In the genomic region with DNA sequence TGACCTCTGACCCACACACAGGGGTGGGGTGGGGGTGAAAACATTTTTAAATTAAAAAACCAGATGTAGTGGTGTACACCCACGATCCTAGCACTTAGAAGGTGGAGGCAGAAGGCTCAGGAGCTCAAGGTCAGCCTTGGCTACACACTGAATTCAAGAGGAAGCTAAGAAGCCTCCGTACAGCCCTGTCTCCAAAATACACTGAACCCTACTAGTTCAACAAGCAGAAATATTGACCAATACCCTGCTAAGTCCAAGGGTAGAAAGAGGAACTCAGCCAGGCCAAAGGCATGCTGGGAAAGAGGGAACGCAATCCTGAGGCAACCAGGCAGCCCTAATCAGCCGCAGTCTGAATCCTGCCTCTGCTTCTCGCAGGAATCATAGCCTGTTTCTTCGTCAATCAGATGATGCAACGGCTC, we compare ENCODE assay signal across 10 mouse cellular contexts. TPM values are rescaled to one million over a fixed set of nuclear protein-coding genes. Genes with fewer than 3 reads are reported as not detected.
DNase-seq lines count a peak whose midpoint lies in the region; ATAC-seq and TF ChIP-seq lines count a peak whose summit lies in the region.
"Had no signal": no experiment of that assay in that cellular context is flagged by ENCODE, and none has a peak within 500 bp of the region (broad histone marks: within the 10 kb centered on the region; RNA-seq: fewer than 3 reads in every experiment).

No protein-coding gene starts in this region.

- peaks cover 52% of the 10 kb centered on the region for H3K4me1 ChIP-seq in erythroblast, embryonic 14.5 days (ENCODE audit: control insufficient read depth)
- peaks cover 9 to 28% of the 10 kb centered on the region in 2 experiments for H3K4me1 ChIP-seq in MEL (ENCODE audit: control insufficient read depth in 1 of 2, insufficient read depth in 2 of 2, low read length in 2 of 2)
- H3K4me1 ChIP-seq in lung, embryonic 14.5 days (ENCODE audit: insufficient read depth), result peaks cover 4% of the 10 kb centered on the region; the same call in 1 of the 2 replicates
- H3K4me1 ChIP-seq in midbrain, embryonic 10.5 days, result peaks cover 58% of the 10 kb centered on the region

- H3K27ac ChIP-seq in MEL (ENCODE audit: control insufficient read depth, low read depth, low read length), result peak overlapping the region; percentile 100
- no peak overlapping the region for H3K27ac ChIP-seq in lung, embryonic 14.5 days (ENCODE audit: low read depth)
- no peak overlapping the region for H3K27ac ChIP-seq in midbrain, embryonic 10.5 days (replicated peaks)

- TF ChIP-seq CTCF in MEL (IDR thresholded peaks at IDR 0.05 in 2 of 3, conservative IDR thresholded peaks at IDR 0.05 in 1 of 3; ENCODE audit: control insufficient read depth in 1 of 3, insufficient read depth in 1 of 3, low read depth in 2 of 3, low read length in 3 of 3, poor library complexity in 1 of 3, severe bottlenecking in 1 of 3), result no peak
- no peak for TF ChIP-seq CTCF in lung, embryonic 14.5 days (IDR thresholded peaks at IDR 0.05; ENCODE audit: low read depth)

- peak in 1 of 2 experiments; percentile 80; a peak in 2 of 4 replicates for TF ChIP-seq POLR2A in MEL (IDR thresholded peaks at IDR 0.05; ENCODE audit: control insufficient read depth in 1 of 2, insufficient read depth in 1 of 2, low read depth in 1 of 2, low read length in 2 of 2, poor library complexity in 1 of 2)

- peak; percentile 93 for DNase-seq in MEL (ENCODE audit: low read depth, low spot score)
- DNase-seq in heart, adult 9 months (ENCODE audit: low spot score in 2 of 2), result peak; percentile 52 to 68
- DNase-seq in lung, embryonic 14.5 days, result peak; percentile 26
- no peak for DNase-seq in embryo, embryonic 10.5 days (ENCODE audit: low spot score)
- no peak for DNase-seq in left cerebral cortex, postnatal 10 days (ENCODE audit: extremely low spot score in 1 of 2, low spot score in 2 of 2)
- DNase-seq in midbrain, embryonic 10.5 days (ENCODE audit: low spot score), result no peak
- DNase-seq: gastrocnemius, postnatal 25 days had no signal

- intact Hi-C loops in left cerebral cortex, postnatal 10 days (cut with DNase I), result loop anchor here (2.0 to 5.0 kb wide), 3 partner anchors 102 to 218 kb away; no protein-coding TSS in a partner anchor

- peak overlapping the region; percentile 85 for H3K9ac ChIP-seq in MEL (ENCODE audit: control insufficient read depth, low read depth, low read length, poor library complexity, severe bottlenecking)
- H3K9ac ChIP-seq in lung, embryonic 14.5 days, result no peak overlapping the region

- no peaks in the 10 kb centered on the region for H3K27me3 ChIP-seq in erythroblast, embryonic 14.5 days (ENCODE audit: control insufficient read depth)
- H3K27me3 ChIP-seq in MEL (ENCODE audit: control insufficient read depth in 1 of 2, insufficient read depth in 2 of 2, low read length in 2 of 2), result no peaks in the 10 kb centered on the region
- no peaks in the 10 kb centered on the region for H3K27me3 ChIP-seq in lung, embryonic 14.5 days (ENCODE audit: insufficient read depth, low read length)
- peaks cover 64% of the 10 kb centered on the region for H3K27me3 ChIP-seq in midbrain, embryonic 10.5 days (ENCODE audit: low read depth, poor library complexity, severe bottlenecking)

- H3K36me3 ChIP-seq in erythroblast, embryonic 14.5 days (ENCODE audit: control insufficient read depth), result peaks cover 16% of the 10 kb centered on the region
- H3K36me3 ChIP-seq in MEL (ENCODE audit: control insufficient read depth in 1 of 2, insufficient read depth in 2 of 2, low read length in 2 of 2), result peaks cover 0 to 16% of the 10 kb centered on the region in 2 experiments; a peak in 2 of 4 replicates
- H3K36me3 ChIP-seq in lung, embryonic 14.5 days (ENCODE audit: insufficient read depth), result no peaks in the 10 kb centered on the region
- no peaks in the 10 kb centered on the region for H3K36me3 ChIP-seq in midbrain, embryonic 10.5 days

- no peak for ATAC-seq in erythroblast, adult 5-6 weeks (replicated peaks; ENCODE audit: low FRiP score, poor library complexity, severe bottlenecking)
- no peak for ATAC-seq in lung, embryonic 14.5 days (ENCODE audit: insufficient read depth)
- ATAC-seq: CD4-positive, CD25-positive, alpha-beta regulatory T cell, adult 4 months had no signal

- no peak; the same call in 1 of the 2 replicates for TF ChIP-seq RAD21 in MEL (IDR thresholded peaks at IDR 0.05; ENCODE audit: low read depth, low read length)

- H3K79me2 ChIP-seq in MEL (ENCODE audit: control insufficient read depth, insufficient read depth, low read length, poor library complexity), result peaks cover 18% of the 10 kb centered on the region

- H3K4me2 ChIP-seq in lung, embryonic 14.5 days, result 0 out of 2 replicates have a peak overlapping the region, but pooled peaks have one; percentile 10

- WGBS in lung, embryonic 14.5 days, result 57% methylated on average over 7 of the region's 7 CpGs
- WGBS in midbrain, embryonic 10.5 days, result 63% methylated on average over 7 of the region's 7 CpGs

- H3K9me3 ChIP-seq in erythroblast, embryonic 14.5 days (ENCODE audit: control insufficient read depth, low read length), result no peaks in the 10 kb centered on the region
- no peaks in the 10 kb centered on the region for H3K9me3 ChIP-seq in MEL (replicated peaks; ENCODE audit: insufficient read depth, low read length)
- H3K9me3 ChIP-seq in lung, embryonic 14.5 days (ENCODE audit: low read depth, low read length), result no peaks in the 10 kb centered on the region
- H3K9me3 ChIP-seq in midbrain, embryonic 10.5 days (replicated peaks), result no peaks in the 10 kb centered on the region

- peak overlapping the region; percentile 39 for H3K4me3 ChIP-seq in erythroblast, embryonic 14.5 days (replicated peaks)
- peak overlapping the region; percentile 63 to 73 for H3K4me3 ChIP-seq in MEL (ENCODE audit: control insufficient read depth in 1 of 2, insufficient read depth in 1 of 2, low read depth in 2 of 2, low read length in 2 of 2)
- H3K4me3 ChIP-seq in lung, embryonic 14.5 days (ENCODE audit: low read depth, low read length), result no peak overlapping the region
- H3K4me3 ChIP-seq in midbrain, embryonic 10.5 days, result no peak overlapping the region

- TF ChIP-seq EP300 in MEL (IDR thresholded peaks at IDR 0.05; ENCODE audit: low read depth in 1 of 2, low read length in 2 of 2), result peak; percentile 46 to 78

TF ChIP-seq in MEL, 35 proteins besides CTCF, POLR2A, EP300 and RAD21 (continues in another document):
- no peak for TF ChIP-seq MEF2A (IDR thresholded peaks at IDR 0.05; ENCODE audit: extremely low read depth, insufficient replicate concordance, low read depth, low read length, poor library complexity, severe bottlenecking)
- TF ChIP-seq POLR2AphosphoS5 (IDR thresholded peaks at IDR 0.05; ENCODE audit: borderline replicate concordance, low read depth, low read length), result no peak
- peak; percentile 88 for TF ChIP-seq ZMIZ1 (IDR thresholded peaks at IDR 0.05; ENCODE audit: low read depth, low read length)
- TF ChIP-seq KAT2A (conservative IDR thresholded peaks at IDR 0.05; ENCODE audit: low read depth, low read length), result peak; percentile 62; the same call in 1 of the 2 replicates
- peak; percentile 59 for TF ChIP-seq TCF12 (IDR thresholded peaks at IDR 0.05; ENCODE audit: low read depth, low read length)
- TF ChIP-seq ZKSCAN1 (IDR thresholded peaks at IDR 0.05; ENCODE audit: low read depth, low read length), result no peak
- peak; percentile 57 for TF ChIP-seq NELFE (IDR thresholded peaks at IDR 0.05; ENCODE audit: low read depth, low read length)
- peak; percentile 27; the same call in 1 of the 2 replicates for TF ChIP-seq JUND (IDR thresholded peaks at IDR 0.05; ENCODE audit: low read depth, low read length)
- peak; percentile 40; the same call in 1 of the 2 replicates for TF ChIP-seq ELF1 (IDR thresholded peaks at IDR 0.05; ENCODE audit: low read depth, low read length)
- peak; percentile 82 for TF ChIP-seq ETS1 (IDR thresholded peaks at IDR 0.05; ENCODE audit: low read depth, low read length)
- TF ChIP-seq USF2 (IDR thresholded peaks at IDR 0.05; ENCODE audit: borderline replicate concordance in 1 of 2, insufficient read depth in 1 of 2, low read depth in 1 of 2, low read length in 2 of 2), result no peak
- peak; percentile 43; the same call in 1 of the 2 replicates for TF ChIP-seq MAZ (IDR thresholded peaks at IDR 0.05; ENCODE audit: low read depth, low read length)
- TF ChIP-seq HCFC1 (IDR thresholded peaks at IDR 0.05; ENCODE audit: low read depth, low read length), result peak; percentile 71; the same call in 1 of the 2 replicates
- peak; percentile 56; the same call in 1 of the 2 replicates for TF ChIP-seq MYC (IDR thresholded peaks at IDR 0.05; ENCODE audit: low read depth, low read length)
- peak; percentile 13; the same call in 1 of the 2 replicates for TF ChIP-seq USF1 (IDR thresholded peaks at IDR 0.05; ENCODE audit: low read depth, low read length)
- TF ChIP-seq CHD1 (IDR thresholded peaks at IDR 0.05; ENCODE audit: low read depth, low read length), result no peak
- no peak for TF ChIP-seq GABPA (IDR thresholded peaks at IDR 0.05; ENCODE audit: low read depth, low read length)
- peak; percentile 76 for TF ChIP-seq POLR2AphosphoS2 (IDR thresholded peaks at IDR 0.05; ENCODE audit: low read length)

RNA-seq across cellular contexts. Expression of gene Epb41, which starts 3.2 kb away (rescaled TPM):
- polyA plus RNA-seq in erythroblast, embryonic 14.5 days (2012), result 120 and 121 TPM in 2 replicates
- total RNA-seq in erythroblast, adult 5-6 weeks (2015; ENCODE audit: low replicate concordance), result 1,733 and 1,940 TPM in 2 replicates
- total RNA-seq in erythroblast, adult 5-6 weeks (2017; ENCODE audit: low replicate concordance), result 3,282 and 3,570 TPM in 2 replicates
- total RNA-seq in MEL (2012; rRNA removed), result 36.5 and 41.9 TPM in 2 replicates
- 100 to 1,000 TPM in 1 of 2 experiments, 10 to 100 TPM in 1; 44.3 to 115 TPM for polyA plus RNA-seq in MEL (2012; ENCODE audit: insufficient read depth in 1 of 2, insufficient read length in 2 of 2, low read depth in 1 of 2, low replicate concordance in 2 of 2, missing spikeins in 1 of 2)
- 79.1 and 86.3 TPM in 2 replicates for polyA plus RNA-seq in lung, embryonic 14.5 days (2014; fragmentation: Nextera tagmentation; extraction: Ambion mirVana)
- 10 to 100 TPM; 28.9 to 31.9 TPM for total RNA-seq in left cerebral cortex, postnatal 10 days (2021)
- polyA plus RNA-seq in midbrain, embryonic 10.5 days (2016; fragmentation: Nextera tagmentation; extraction: Ambion mirVana), result 123 and 167 TPM in 2 replicates

RNA-seq across cellular contexts. Expression of gene Gm10300, which starts 3.8 kb away (rescaled TPM):
- 0.05 and 0.06 TPM in 2 replicates for polyA plus RNA-seq in erythroblast, embryonic 14.5 days (2012)
- total RNA-seq in erythroblast, adult 5-6 weeks (2015; ENCODE audit: low replicate concordance), result 2.7 TPM in 1 of 2 replicates, not detected in the other
- total RNA-seq in erythroblast, adult 5-6 weeks (2017; ENCODE audit: low replicate concordance), result 3.7 and 3.9 TPM in 2 replicates
- total RNA-seq in MEL (2012; rRNA removed), result 0.29 and 0.46 TPM in 2 replicates
- under 1 TPM in 1 of 2 experiments, not detected in 1; 0.18 TPM for polyA plus RNA-seq in MEL (2012; ENCODE audit: insufficient read depth in 1 of 2, insufficient read length in 2 of 2, low read depth in 1 of 2, low replicate concordance in 2 of 2, missing spikeins in 1 of 2)
- 0.08 and 0.11 TPM in 2 replicates for polyA plus RNA-seq in lung, embryonic 14.5 days (2014; fragmentation: Nextera tagmentation; extraction: Ambion mirVana)
- total RNA-seq in left cerebral cortex, postnatal 10 days (2021), result under 1 TPM in 1 of 2 experiments, not detected in 1; 0.15 TPM
- not detected in 2 replicates for polyA plus RNA-seq in midbrain, embryonic 10.5 days (2016; fragmentation: Nextera tagmentation; extraction: Ambion mirVana)
- total RNA-seq: gastrocnemius, postnatal 25 days had no signal
- polyA plus RNA-seq: CD4-positive, CD25-positive, alpha-beta regulatory T cell, adult 4 months had no signal

Comparison
In these comparisons a context has a peak if more than half of its experiments do, and no peak if none do; other contexts are left out.
1. H3K4me3 ChIP-seq: peak in erythroblast, embryonic 14.5 days (single experiment) and MEL (2 of 2); none in lung, embryonic 14.5 days (single experiment) and midbrain, embryonic 10.5 days (single experiment).
2. DNase-seq: peak in MEL (single experiment), heart, adult 9 months (2 of 2) and lung, embryonic 14.5 days (single experiment); none in embryo, embryonic 10.5 days (single experiment), left cerebral cortex, postnatal 10 days (0 of 2) and midbrain, embryonic 10.5 days (single experiment).